Mouse (Mus musculus): ENCODE data around the gene Rpf2.

Rpf2 gene

DNA sequence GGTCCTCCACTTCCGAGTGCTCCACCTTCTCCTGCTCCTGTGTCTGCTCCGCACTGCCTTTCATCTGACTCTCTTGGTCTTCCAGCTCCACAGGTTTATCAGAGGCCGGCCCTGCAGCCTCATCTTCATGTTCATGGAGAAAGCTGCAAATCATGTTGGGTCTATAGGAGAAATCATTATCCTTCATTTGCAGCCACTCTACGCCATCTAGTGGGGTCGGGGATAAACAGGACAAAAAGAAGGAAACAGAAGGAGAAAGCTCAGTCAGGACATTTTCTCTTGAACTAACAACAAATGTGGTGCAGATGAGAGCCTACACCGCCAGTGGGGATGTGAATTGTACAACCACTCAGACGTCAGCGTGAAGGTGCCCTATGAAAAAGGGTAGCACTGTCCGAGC is 2.8 kb upstream of the Rpf2 start:
- no peak for DNase-seq (ENCODE audit: low read depth, low spot score)

DNA sequence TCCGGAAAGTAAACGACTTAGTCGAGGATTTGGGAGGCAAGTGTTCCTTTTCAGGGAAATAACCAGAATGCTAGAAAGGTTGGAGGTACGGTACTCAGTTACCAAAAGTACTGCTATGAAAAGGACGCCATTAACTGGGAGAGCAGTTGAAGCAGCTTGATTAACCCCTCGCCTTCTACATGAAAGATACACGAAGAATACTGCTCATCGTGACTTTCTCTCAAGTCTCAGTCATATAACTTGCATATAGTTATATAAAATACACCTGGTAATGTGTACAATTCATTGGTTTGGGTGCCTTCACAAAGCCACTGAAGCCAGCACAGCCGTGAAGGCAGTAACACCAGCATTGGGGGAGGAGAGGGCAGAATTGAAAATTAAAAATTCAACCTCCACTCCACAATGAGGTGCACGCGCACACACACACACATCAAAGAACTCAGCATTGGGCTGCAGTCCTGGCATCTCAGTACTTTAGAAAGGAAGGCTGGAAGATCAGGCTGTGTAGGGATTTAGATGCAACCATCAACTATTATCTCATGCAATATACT is 405 bp upstream of the Rpf2 start:
- DNase-seq (ENCODE audit: low read depth, low spot score), result no peak

DNA sequence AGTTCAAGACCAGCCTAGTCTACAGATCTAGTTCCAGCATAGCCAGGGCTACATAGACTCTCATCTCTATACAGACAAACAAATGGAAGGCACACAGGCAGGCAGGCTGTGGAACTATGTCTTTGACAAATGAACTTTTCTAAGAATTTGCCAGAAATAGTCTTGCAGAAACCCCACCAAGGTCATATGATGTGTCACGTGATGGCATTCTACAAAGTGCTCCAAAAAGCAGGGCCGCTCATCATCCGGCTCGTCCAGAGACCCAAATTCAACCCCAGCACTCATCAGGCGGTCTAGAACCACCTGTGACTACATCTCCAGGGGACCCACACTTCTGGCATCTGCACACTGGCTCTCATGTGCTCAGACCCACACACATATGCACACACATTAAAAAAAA is 9.0 kb downstream of the Rpf2 start:
- no peak for DNase-seq (ENCODE audit: low read depth, low spot score)

DNA sequence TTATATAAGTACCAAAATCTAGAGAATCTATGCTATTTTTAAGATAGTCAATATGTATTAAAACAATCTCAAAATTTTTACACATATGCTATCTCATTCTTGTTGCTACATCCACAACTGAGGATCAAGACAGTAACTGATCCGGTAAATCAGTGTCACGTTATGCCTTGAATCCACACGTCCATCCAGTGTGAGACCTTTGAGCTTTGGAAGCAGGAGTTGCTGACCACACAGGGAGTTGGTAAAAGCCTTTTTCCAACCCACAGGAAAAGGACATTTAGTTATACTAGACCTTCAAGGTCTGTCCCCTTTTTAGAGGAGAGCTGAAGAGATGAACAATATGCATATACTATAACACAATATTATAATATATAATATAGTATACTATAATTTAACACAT is 13.6 kb downstream of the Rpf2 start:
- DNase-seq (ENCODE audit: low read depth, low spot score), result no peak

DNA sequence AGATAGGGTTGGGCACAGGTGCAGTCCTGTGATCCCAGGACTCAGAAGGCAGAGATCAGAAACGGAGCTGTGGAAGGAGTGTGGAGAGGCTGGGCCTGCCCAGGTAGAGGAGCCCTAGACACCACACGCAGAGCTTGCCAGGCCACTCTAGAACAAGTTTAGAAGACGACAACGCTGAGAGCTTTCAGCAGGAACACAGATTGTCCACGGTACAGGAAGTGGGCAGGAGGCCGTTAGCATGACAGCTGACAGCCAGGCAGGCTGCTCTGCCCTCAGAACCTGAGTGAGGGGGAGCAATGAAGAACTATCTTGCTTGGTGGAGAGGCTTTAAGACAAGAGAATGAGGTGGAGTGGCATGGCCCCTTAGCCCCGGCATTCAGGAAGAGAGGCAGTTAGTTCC is 14.4 kb downstream of the Rpf2 start:
- no peak for DNase-seq (ENCODE audit: low read depth, low spot score)

DNA sequence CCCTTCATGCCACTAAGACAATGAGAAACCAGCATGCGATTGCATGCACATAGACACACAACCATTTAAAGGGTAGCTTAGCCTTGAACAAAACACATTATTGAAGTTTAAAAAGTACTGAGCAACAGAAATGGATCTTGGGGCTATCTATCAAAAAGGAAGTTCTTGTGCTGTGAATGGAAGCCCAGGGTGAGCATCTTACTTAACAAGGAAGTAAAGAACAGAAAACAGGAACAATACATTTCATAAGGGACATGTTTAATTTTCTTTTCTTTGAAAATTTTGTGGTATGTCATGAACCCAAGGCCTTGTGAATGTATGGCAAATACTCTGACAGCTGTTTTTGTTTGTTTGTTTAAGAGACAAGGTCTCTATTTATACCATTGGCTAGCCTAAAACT is 17.1 kb downstream of the Rpf2 start:
- DNase-seq (ENCODE audit: low read depth, low spot score), result no peak

DNA sequence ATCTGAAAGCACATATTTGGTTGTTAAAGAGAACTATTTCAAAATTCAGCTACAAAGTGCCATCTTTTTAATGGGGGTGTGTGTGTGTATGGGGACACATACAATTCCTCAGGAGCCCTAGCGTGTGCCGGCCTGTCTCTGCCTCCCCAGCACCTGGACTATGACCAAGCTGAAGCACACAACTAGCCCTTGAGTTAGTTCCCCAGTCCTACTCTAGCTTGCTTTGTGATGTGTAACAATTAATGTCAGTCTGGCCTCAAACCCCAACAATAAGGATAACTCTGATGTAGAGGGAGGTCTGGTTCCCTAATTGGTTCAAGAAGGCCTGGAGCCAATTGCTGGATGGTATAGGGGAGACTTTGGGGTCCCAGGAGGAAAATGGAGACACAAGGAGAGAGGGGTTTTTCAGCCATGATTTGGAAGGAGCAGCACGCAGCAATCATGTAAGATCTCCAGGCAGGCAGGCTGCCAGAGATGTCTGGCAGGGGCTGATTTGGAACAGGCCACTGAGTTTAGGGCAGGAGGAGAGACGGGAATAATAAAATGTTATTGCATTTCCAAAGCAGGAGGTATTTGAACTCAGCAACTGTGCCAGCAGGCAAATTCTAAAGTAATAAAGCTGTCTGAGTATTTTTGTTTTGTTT is 19.1 kb downstream of the Rpf2 start:
- no peak for DNase-seq (ENCODE audit: low read depth, low spot score)

DNA sequence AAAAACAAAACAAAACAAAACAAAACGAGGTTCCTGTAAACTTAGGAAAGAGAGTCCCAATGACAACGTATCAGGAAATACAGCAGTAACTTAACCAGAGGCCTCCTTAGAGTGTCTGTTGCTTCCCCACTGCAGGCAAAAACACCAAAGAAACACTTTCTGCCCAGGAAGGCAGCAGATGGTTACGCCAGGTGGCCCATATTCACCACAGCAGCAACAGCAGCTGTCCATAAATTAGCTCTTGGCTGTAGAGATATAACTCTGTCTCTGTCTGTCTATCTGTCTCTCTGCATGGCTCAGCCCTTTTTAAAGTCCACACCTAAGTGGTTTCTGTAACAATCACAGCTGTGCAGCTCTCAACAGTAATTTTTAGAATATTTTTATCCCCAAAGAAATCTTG is 28.0 kb downstream of the Rpf2 start:
- no peak for DNase-seq (ENCODE audit: low read depth, low spot score)

DNA sequence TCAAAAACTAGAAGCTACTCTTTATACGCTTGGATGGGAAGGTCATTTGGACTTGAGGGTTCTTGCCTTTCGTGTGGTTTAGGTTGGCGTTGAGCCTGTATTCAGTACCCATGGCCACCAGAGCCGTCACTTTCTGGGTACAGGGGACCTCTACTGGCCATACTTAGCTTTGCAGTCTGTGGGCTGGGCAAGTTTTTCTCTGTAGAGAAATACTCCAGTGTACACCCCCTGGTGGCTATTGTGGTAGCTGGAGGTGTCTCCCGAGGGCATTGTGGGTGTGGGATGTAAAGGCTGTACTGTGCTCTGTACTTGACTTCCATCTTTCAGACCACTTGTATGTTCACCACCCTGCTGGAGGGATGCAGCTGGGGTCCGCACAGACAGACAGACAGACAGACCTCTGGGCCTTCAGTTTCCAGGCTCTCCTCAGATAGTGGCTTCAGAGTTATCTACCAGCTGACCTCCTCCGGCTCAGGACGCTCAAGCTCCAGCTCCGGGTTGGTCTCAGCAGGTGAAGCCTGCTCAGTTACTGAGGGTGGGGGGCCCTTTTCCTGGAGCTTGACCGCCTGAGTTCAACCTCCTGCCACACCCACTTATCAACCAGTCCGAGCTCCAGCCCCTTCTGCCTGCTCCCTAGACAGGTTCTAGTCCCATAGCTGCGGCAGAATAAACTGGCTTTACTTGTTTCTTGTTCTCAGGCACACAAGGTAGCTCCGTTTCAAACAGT is 34.2 kb downstream of the Rpf2 start:
- peak; percentile 77 for DNase-seq (ENCODE audit: low read depth, low spot score)

DNA sequence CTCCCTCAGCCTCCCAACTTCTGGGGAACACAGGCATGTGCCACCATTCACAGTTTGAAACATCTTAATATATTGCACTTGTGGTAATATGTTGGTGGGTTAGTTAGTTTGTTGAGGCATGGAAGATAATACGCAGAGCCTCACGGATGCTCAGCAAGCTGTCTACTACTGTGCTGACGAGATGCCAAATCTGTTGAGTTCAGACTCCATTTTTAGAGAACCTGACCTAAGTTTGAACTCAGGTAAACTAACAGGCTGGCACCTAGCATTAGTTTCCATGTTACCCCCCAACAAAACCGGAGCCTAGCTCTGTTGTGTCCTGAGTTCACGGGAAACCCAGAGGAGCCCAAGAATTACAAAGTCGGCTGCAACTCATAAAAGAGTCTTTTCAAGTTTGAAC is 51.8 kb downstream of the Rpf2 start:
- no peak for DNase-seq (ENCODE audit: low read depth, low spot score)

DNA sequence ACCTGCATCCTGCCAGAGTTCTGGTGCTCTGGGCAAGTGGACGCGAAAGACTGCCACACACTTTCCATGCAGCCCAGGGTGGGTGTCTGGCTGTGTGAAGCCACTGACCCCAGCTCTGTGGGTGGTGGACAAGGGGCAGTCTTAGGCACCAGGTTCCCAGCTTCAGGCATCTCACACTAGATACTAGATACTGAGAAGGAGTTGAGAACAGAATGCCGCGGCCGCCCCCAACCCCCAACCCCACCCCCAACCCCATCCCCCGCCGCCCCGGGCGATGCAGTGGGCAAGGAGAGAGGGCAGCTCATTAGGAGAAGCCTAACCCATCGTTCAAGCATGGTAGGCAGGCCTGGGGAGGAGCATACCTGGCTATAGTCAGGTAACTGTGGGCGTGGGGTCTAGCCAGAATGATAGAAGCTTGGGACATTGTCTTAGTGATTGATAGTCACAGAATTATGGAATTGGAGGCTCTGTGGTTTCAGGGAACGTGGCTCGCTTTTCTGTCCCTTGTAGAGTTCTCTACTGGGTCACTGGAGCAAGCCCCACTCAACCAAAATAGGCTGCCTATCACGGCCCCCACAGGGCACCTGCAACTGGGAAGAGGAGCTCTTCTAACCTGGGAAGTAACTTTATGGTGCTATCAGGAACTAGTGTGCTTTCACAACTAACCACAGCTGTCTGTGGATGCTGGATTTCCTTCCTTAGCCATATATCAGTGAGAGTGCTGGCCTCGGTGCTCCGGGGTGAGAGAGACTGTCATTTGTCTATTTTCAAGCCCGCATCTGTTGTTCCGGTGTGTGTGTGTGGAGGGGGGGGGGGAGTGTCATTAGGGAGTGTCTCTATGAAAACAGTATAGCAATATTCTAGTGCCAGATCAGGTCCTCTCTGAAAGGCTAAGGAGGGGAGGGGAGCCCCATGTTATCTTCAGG is 54.6 kb downstream of the Rpf2 start:
- no peak for DNase-seq (ENCODE audit: low read depth, low spot score)

DNA sequence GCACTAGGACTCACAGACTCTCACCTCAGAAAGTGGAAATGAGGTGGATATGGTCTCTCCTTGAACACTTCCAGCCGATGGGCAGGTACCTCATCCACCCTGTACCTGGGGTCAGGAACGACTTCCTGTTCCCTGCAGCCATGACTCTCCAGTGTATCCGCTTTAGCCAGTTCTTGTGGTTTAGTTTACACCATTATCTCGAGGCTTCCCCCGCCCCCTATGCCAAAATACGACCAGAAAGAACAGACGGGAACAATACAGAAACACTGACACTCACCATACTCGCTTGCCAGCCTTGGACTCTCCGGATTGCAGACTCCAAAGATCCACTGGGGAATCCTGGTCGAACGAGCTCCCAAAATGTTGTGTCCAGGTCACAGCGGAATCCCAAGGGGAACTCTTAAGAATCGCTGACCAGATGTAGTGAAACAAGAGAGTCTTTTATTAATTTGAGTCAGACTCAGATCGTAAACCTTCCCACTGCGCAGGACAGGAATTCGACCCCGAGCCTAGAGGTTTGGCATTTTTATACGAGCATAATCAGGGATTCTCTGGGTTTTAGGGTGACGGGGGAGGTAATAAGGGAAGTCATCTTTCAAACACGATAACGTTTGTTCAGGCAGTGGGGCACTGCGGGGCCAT is 55.4 kb downstream of the Rpf2 start:
- peak; percentile 30 for DNase-seq (ENCODE audit: low read depth, low spot score)

DNA sequence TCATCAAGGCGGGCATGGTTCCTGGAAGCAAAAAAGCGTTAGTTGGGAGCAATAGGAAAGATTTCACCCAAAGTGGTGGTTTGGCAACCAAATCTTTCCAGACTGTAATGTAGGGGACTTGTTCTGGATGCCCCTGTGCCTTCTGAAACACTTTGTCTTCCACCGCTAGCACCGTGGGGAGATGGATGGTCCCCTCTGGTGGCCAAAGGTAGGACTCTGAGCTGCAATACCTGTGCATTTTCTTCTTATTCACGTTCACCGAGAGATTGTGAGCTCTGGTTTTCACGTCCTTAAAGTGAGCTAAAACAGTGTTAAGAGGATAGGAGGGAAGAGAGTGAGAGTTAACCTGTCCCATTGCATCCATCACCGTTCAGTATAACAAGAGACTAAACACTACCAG is 56.0 kb downstream of the Rpf2 start:
- no peak for DNase-seq (ENCODE audit: low read depth, low spot score)

DNA sequence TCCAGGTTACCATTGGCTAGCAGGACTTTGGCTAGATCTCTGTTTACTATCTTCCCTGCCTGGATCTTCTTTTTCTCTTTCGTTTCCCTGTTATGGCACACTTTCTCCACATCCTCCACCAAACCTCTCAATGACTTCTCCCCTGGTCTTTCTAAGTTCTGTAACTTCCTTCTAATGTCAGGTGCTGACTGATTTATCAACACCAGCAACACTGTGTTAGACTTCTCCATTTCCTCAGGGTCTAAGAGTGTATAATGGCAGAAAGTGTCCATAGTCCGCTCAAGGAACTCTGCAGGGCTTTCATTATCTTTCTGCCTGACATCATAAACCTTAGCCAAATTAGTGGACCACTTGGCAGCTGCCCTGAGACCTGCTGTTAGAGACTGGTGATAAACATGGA is 57.1 kb downstream of the Rpf2 start:
- no peak for DNase-seq (ENCODE audit: low read depth, low spot score)

DNA sequence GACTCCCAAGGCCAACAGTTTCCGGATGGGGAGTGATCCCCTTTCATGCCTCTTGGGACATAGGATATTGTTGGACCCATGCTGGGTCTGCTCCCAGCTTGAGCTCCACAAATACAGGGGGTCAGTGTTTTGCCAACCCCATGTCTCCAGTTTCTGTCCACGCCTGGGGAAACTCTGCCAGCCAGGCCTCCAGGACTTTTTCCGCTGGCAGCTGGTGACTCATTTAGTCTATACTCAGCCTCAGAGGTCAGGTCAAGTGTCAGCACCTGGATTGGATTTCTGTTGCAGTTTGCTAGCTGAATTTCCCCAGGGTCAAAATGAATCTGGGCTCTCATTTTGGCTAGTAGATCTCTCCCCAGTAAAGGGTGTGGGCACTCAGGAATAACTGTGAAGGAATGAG is 58.0 kb downstream of the Rpf2 start:
- DNase-seq (ENCODE audit: low read depth, low spot score), result no peak

DNA sequence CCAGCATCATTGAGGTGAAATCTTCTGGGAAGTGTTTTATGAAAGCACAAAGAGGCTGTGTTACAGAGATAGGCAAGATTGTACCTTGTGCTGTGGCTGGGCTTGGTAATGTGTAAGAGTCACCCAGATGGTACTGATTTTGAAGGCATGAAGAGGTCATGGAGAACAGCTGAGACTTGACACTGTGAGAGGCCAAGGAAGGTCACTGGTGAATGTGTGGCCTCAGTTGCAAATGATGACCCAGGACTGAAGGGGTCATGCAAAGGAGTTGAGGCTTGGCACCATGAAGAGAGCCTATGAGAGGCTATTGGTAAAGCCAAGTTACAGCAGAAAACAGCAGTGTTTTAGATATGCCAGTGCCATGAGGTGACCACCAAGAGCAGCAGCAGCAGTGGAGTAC is 60.9 kb downstream of the Rpf2 start:
- DNase-seq (ENCODE audit: low read depth, low spot score), result no peak

DNA sequence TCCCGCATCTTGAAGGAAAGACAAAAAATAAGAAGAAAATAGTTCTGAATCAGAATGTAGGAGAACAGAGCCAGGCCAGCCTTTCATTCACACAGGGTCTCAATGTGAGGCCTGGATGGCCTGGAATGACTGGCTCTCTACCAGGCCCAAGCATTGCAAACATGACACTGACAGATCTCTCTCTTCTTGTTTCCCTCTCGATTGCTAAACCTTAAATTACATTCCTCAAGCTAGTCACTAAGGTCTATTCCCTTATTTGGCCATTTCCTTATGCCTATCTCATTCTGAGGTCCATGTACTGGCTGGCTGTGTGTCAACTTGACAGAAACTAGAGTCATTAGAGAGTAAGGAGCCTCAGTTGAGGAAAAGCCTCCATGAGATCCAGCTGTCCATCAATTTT is 66.8 kb downstream of the Rpf2 start:
- no peak for DNase-seq (ENCODE audit: low read depth, low spot score)

DNA sequence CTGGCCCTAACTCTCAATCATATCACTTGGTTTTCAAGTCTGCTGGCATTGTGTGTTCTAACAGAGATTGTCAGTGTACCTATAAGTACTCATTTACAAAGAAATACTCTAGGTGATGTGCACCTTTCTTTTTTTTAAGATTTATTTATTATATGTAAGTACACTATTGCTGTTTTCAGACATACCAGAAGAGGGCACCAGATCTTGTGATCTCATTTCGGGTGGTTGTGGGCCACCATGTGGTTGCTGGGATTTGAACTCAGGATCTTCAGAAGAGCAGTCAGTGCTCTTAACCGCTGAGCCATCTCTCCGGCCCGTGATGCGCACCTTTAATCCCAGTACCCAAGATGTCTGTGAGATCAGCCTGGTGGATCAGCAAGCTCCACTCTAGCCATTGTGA is 67.7 kb downstream of the Rpf2 start:
- no peak for DNase-seq (ENCODE audit: low read depth, low spot score)

DNA sequence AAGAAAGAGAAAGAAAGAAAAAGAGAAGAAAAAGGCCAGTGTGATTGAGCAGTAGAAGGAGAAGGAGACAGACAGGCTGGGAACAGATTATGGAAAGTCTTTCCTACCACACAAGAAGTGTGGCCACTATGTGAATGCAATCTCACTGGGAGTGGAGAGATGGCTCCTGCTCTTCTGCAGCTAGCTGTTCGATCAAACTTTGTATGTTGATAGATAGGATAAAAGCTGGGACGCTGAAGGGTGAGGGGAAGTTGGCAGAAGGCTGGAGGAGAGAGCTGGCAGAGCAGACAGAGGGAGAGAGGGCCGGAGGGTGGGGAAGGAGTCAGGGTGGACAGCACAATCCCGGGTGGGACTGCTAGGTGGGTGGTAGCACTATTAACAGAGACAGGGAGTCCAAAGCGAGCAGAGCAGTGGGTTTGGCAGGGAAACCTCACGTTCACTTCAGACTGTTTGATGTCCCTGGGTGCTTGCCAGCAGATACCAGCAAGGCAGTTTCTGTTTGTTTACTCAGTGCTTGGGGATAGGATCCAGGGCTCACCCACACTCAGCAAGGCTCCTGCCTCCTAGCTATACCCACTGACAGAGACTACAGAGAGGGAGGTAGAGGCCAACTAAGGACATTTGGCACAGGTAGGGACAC is 69.4 kb downstream of the Rpf2 start:
- no peak for DNase-seq (ENCODE audit: low read depth, low spot score)

All from embryo, embryonic 11.5 days (tissue).